Mouse (Mus musculus): Measurements from ENCODE around the gene Rtl6. TPM values are rescaled to one million over a fixed set of nuclear protein-coding genes. Genes with fewer than 3 reads are reported as not detected.

Gene Rtl6
- 6.9 and 8.4 TPM in 2 replicates for polyA plus RNA-seq (2012; rRNA removed)

- peak; percentile 95 for DNase-seq
- Histone ChIP-seq H3K27ac (ENCODE audit: insufficient read depth, low read depth, low read length) (0 out of 2 replicates have a peak within 1 kb of the TSS, but pooled peaks have one; percentile 22), H3K4me3 (ENCODE audit: insufficient read depth, low read depth, low read length) (peak within 1 kb of the TSS; percentile 86), H3K36me3 (ENCODE audit: control insufficient read depth, insufficient read depth, low read length) (no peaks in the 10 kb centered on the region), H3K27me3 (replicated peaks; ENCODE audit: control insufficient read depth, insufficient read depth, low read length) (no peaks in the 10 kb centered on the region), H3K4me1 (ENCODE audit: control insufficient read depth, insufficient read depth, low read length) (0 out of 2 replicates have a peak, but pooled peaks cover 3% of the 10 kb centered on the region)
- 10% methylated on average over 59 of the region's 59 CpGs for WGBS
- TF ChIP-seq CTCF (conservative IDR thresholded peaks at IDR 0.05; ENCODE audit: insufficient read depth, insufficient read length, low read depth, low read length) = no peak
- TF ChIP-seq POLR2A (IDR thresholded peaks at IDR 0.05; ENCODE audit: low read depth, low read length) = no peak
Observed at GRCm38 (mm10) chr15:84557189-84557921, at the start of gene Rtl6. TSS of gene Rtl6 (minus strand) at chr15:84557823.

- H3K36me3 ChIP-seq (ENCODE audit: control insufficient read depth, insufficient read depth, low read length) = no peaks in the 10 kb centered on the region
- no peaks in the 10 kb centered on the region for H3K4me1 ChIP-seq (ENCODE audit: control insufficient read depth, insufficient read depth, low read length)
- 48% methylated on average over 8 of the region's 8 CpGs for WGBS
- H3K27me3 ChIP-seq (replicated peaks; ENCODE audit: control insufficient read depth, insufficient read depth, low read length) = no peaks in the 10 kb centered on the region
- DNase-seq = peak; percentile 33
- H3K4me3 ChIP-seq (ENCODE audit: insufficient read depth, low read depth, low read length) = no peak overlapping the region
- no peak overlapping the region for H3K27ac ChIP-seq (ENCODE audit: insufficient read depth, low read depth, low read length)
- no peak for TF ChIP-seq POLR2A (IDR thresholded peaks at IDR 0.05; ENCODE audit: low read depth, low read length)
- no peak for TF ChIP-seq CTCF (conservative IDR thresholded peaks at IDR 0.05; ENCODE audit: insufficient read depth, insufficient read length, low read depth, low read length)
Observed at GRCm38 (mm10) chr15:84603267-84603963, 45.8 kb upstream of the Rtl6 start.

GRCm38 (mm10) chr15:84600977-84601595 lies 43.5 kb upstream of the Rtl6 start:
- no peak for DNase-seq
- H3K27ac ChIP-seq (ENCODE audit: insufficient read depth, low read depth, low read length) = no peak overlapping the region
- WGBS = 72% methylated on average over 9 of the region's 9 CpGs
- 0 out of 2 replicates have a peak, but pooled peaks have one; percentile 6 for TF ChIP-seq CTCF (conservative IDR thresholded peaks at IDR 0.05; ENCODE audit: insufficient read depth, insufficient read length, low read depth, low read length)
- no peak for TF ChIP-seq POLR2A (IDR thresholded peaks at IDR 0.05; ENCODE audit: low read depth, low read length)
- H3K27me3 ChIP-seq (replicated peaks; ENCODE audit: control insufficient read depth, insufficient read depth, low read length) = no peaks in the 10 kb centered on the region
- no peak overlapping the region for H3K4me3 ChIP-seq (ENCODE audit: insufficient read depth, low read depth, low read length)
- no peaks in the 10 kb centered on the region for H3K36me3 ChIP-seq (ENCODE audit: control insufficient read depth, insufficient read depth, low read length)
- H3K4me1 ChIP-seq (ENCODE audit: control insufficient read depth, insufficient read depth, low read length) = no peaks in the 10 kb centered on the region

GRCm38 (mm10) chr15:84598911-84599310 lies 41.3 kb upstream of the Rtl6 start:
- Histone ChIP-seq H3K27ac (ENCODE audit: insufficient read depth, low read depth, low read length) (no peak overlapping the region), H3K27me3 (replicated peaks; ENCODE audit: control insufficient read depth, insufficient read depth, low read length) (no peaks in the 10 kb centered on the region), H3K4me3 (ENCODE audit: insufficient read depth, low read depth, low read length) (no peak overlapping the region), H3K4me1 (ENCODE audit: control insufficient read depth, insufficient read depth, low read length) (no peaks in the 10 kb centered on the region), H3K36me3 (ENCODE audit: control insufficient read depth, insufficient read depth, low read length) (no peaks in the 10 kb centered on the region)
- 96% methylated on average over 2 of the region's 2 CpGs for WGBS
- no peak for DNase-seq
- TF ChIP-seq POLR2A (IDR thresholded peaks at IDR 0.05; ENCODE audit: low read depth, low read length) = no peak

GRCm38 (mm10) chr15:84597816-84598215 lies 40.2 kb upstream of the Rtl6 start:
- Histone ChIP-seq H3K27me3 (replicated peaks; ENCODE audit: control insufficient read depth, insufficient read depth, low read length) (no peaks in the 10 kb centered on the region), H3K4me1 (ENCODE audit: control insufficient read depth, insufficient read depth, low read length) (no peaks in the 10 kb centered on the region), H3K27ac (ENCODE audit: insufficient read depth, low read depth, low read length) (no peak overlapping the region), H3K36me3 (ENCODE audit: control insufficient read depth, insufficient read depth, low read length) (no peaks in the 10 kb centered on the region), H3K4me3 (ENCODE audit: insufficient read depth, low read depth, low read length) (no peak overlapping the region)
- no peak for DNase-seq
- 90% methylated on average over 1 of the region's 1 CpGs for whole genome bisulfite sequencing
- TF ChIP-seq CTCF (conservative IDR thresholded peaks at IDR 0.05; ENCODE audit: insufficient read depth, insufficient read length, low read depth, low read length) = no peak
- TF ChIP-seq POLR2A (IDR thresholded peaks at IDR 0.05; ENCODE audit: low read depth, low read length) = no peak

GRCm38 (mm10) chr15:84597021-84597420 lies 39.4 kb upstream of the Rtl6 start:
- TF ChIP-seq POLR2A (IDR thresholded peaks at IDR 0.05; ENCODE audit: low read depth, low read length) (no peak), CTCF (conservative IDR thresholded peaks at IDR 0.05; ENCODE audit: insufficient read depth, insufficient read length, low read depth, low read length) (no peak)
- DNase-seq = no peak
- Histone ChIP-seq H3K27me3 (replicated peaks; ENCODE audit: control insufficient read depth, insufficient read depth, low read length) (no peaks in the 10 kb centered on the region), H3K27ac (ENCODE audit: insufficient read depth, low read depth, low read length) (no peak overlapping the region), H3K36me3 (ENCODE audit: control insufficient read depth, insufficient read depth, low read length) (no peaks in the 10 kb centered on the region), H3K4me1 (ENCODE audit: control insufficient read depth, insufficient read depth, low read length) (no peaks in the 10 kb centered on the region), H3K4me3 (ENCODE audit: insufficient read depth, low read depth, low read length) (no peak overlapping the region)
